Mouse (Mus musculus) midbrain, postnatal 0 days (tissue): ENCODE measurements around the gene Ermap. TPM values are rescaled to one million over a fixed set of nuclear protein-coding genes. Genes with fewer than 3 reads are reported as not detected.

Experiments
- ATAC-seq: fragments of 200-750 bp; cut with Nextera tagmentation; 2 replicates; pipeline ENCODE4 v1.8.0; 2017; ENCODE audit warnings: moderate number of reproducible peaks, mild to moderate bottlenecking, moderate TSS enrichment, moderate library complexity; ENCODE audit not compliant: low FRiP score
- DNase-seq: peaks from one replicate; pipeline ENCODE4 v3.0.0-alpha.2; 2015; ENCODE audit warnings: low spot score
- H3K27ac ChIP-seq: fragments of 300-500 bp; sonication (generic); 2 replicates; pipeline ENCODE4 v1.5.1; 2014; ENCODE audit warnings: low read depth, mild to moderate bottlenecking, low read length, mixed read lengths
- H3K27me3 ChIP-seq: fragments of 300-500 bp; sonication (generic); 2 replicates; pipeline ENCODE4 v1.6.1; 2014; ENCODE audit warnings: low read length, control low read depth, mixed read lengths; ENCODE audit not compliant: insufficient read depth
- H3K36me3 ChIP-seq: fragments of 300-500 bp; sonication (generic); 2 replicates; pipeline ENCODE4 v1.6.1; 2014; ENCODE audit warnings: low read length, control low read depth, mixed read lengths; ENCODE audit not compliant: insufficient read depth
- H3K4me1 ChIP-seq: fragments of 300-500 bp; sonication (generic); 2 replicates; pipeline ENCODE4 v1.6.1; 2014; ENCODE audit warnings: mild to moderate bottlenecking, control low read depth, antibody characterized with exemption, low read length, mixed read lengths; ENCODE audit not compliant: insufficient read depth
- H3K4me2 ChIP-seq: fragments of 300-500 bp; sonication (generic); 2 replicates; pipeline ENCODE4 v1.6.1; 2014; ENCODE audit warnings: low read depth, mild to moderate bottlenecking, low read length, mixed read lengths; ENCODE audit not compliant: poor library complexity, severe bottlenecking
- H3K4me3 ChIP-seq: fragments of 300-500 bp; sonication (generic); 2 replicates; pipeline ENCODE4 v1.5.1; 2014; ENCODE audit warnings: low read depth, mild to moderate bottlenecking, low read length, moderate library complexity
- H3K9ac ChIP-seq: fragments of 300-500 bp; sonication (generic); replicated peaks from 2 replicates; pipeline ENCODE4 v1.6.1; 2014; ENCODE audit warnings: mild to moderate bottlenecking, low read length, moderate library complexity, mixed read lengths; ENCODE audit not compliant: poor library complexity, severe bottlenecking
- H3K9me3 ChIP-seq: fragments of 300-500 bp; sonication (generic); 2 replicates; pipeline ENCODE4 v1.6.1; 2016; ENCODE audit warnings: low read length, control low read depth
- CTCF ChIP-seq: IDR thresholded peaks from 2 replicates; pipeline ENCODE4 v1.5.1; 2016; ENCODE audit warnings: antibody characterized with exemption, mild to moderate bottlenecking
- WGBS: fragments of 180-500 bp; shearing (Covaris S2); extraction: QIAGEN DNeasy Blood & Tissue Kit; methylation state at CpG from one replicate; pipeline ENCODE4 v1.1.7; 2014; 5-methylcytosine and 5-hydroxymethylcytosine counted together
- polyA plus RNA-seq: library from polyadenylated mRNA; unstranded; fragments of >200 nt; fragmentation: Nextera tagmentation; extraction: Ambion mirVana; gene quantifications from 2 replicates; pipeline ENCODE4 v1.2.1, GENCODE M21; 2015
- total RNA-seq: library from RNA; depleted of rRNA; stranded (reverse); fragments of >200 nt; gene quantifications from 2 replicates; pipeline ENCODE4 v1.2.3, GENCODE M21; 2014; rRNA removed

Ermap gene
- total RNA-seq (0.33 and 2.5 TPM in 2 replicates), polyA plus RNA-seq (0.31 and 0.93 TPM in 2 replicates)

DNA sequence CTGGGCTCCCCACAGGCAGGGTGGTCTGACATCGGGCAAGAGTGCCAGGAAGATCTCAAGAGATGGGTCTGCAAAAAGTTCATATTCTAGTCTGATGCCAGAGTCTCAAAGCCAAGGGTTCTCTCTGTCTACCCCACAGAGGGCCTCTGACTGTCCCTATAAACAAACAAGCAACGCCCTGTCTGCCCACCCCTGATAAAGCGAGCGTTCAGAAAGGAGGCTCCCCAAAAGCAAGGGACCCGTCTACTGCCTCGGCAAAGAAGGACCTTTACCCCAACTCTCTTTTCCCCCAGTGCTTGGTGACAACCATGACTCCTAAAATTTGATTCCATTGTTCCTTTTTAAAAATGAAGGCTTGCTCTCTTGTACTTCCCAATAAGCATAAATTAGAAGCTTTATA lies at the start of gene Ermap:
Gene Ermap (minus strand): TSS at position 148 of the 400 bp plus-strand sequence.
- ATAC-seq (no peak), DNase-seq (no peak)
- no peak for TF ChIP-seq CTCF
- Histone ChIP-seq H3K4me2 (no peak within 1 kb of the TSS), H3K36me3 (no peaks in the 10 kb centered on the region), H3K9ac (no peak within 1 kb of the TSS), H3K4me3 (no peak within 1 kb of the TSS), H3K9me3 (no peaks in the 10 kb centered on the region), H3K4me1 (no peaks in the 10 kb centered on the region), H3K27me3 (no peaks in the 10 kb centered on the region), H3K27ac (no peak within 1 kb of the TSS)
- 51% methylated on average over 6 of the region's 6 CpGs for WGBS

DNA sequence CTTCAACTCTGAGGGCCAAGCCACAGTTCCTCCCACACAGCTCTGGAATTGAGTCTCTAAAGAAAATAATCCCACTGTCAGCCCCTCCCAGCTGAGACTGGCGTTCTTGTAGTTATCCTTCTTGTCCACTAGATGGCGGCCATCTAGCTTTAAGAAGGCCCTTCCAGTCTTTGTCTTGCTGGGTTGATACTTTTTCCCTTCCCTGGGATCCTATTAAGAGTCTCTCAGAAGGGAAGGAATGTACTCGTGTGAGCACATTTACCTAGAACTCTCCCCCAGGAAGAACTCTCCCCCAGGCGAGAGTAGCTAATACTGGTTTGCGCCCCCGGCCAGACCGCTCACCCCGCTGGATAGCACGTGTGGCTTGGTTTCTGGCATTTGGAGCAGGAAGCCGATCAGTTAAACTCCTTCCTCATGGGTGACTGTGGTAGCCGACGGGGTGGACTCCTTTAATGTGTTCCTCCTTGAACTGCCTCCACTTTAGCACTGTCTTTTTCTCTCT lies 49.4 kb upstream of the Ermap start:
- Histone ChIP-seq H3K9ac (no peak overlapping the region; the same call in 1 of the 2 replicates), H3K36me3 (peaks cover 36% of the 10 kb centered on the region), H3K4me2 (no peak overlapping the region), H3K4me1 (peaks cover 4% of the 10 kb centered on the region; the same call in 1 of the 2 replicates), H3K27me3 (no peaks in the 10 kb centered on the region), H3K4me3 (no peak overlapping the region), H3K9me3 (no peaks in the 10 kb centered on the region), H3K27ac (peak overlapping the region; percentile 64; the same call in 1 of the 2 replicates)
- TF ChIP-seq CTCF: peak; percentile 95
- ATAC-seq (peak; percentile 62), DNase-seq (peak; percentile 88)
- 37% methylated on average over 12 of the region's 12 CpGs for WGBS

DNA sequence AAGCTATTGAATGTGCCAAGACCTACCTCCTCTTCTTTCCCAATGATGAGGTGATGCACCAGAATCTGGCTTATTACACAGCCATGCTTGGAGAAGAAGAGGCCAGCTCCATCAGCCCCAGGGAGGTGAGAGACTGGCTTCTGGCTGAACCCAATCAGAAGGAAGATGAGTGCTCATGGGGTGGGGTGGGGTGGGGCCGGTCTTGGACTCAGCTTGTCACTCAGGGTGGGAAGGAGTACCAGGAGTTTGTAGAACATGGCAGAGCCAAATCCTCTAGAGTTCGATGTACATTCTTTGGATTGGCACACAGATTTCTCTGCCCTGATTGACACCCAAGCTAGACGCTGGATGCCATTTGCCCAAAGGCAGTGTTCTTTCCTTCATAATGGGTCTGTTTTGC lies 48.9 kb upstream of the Ermap start:
- Histone ChIP-seq H3K4me3 (no peak overlapping the region), H3K4me1 (peaks cover 8% of the 10 kb centered on the region; the same call in 1 of the 2 replicates), H3K9ac (no peak overlapping the region), H3K9me3 (no peaks in the 10 kb centered on the region), H3K4me2 (no peak overlapping the region), H3K27me3 (no peaks in the 10 kb centered on the region), H3K27ac (no peak overlapping the region), H3K36me3 (peaks cover 36% of the 10 kb centered on the region)
- no peak for ATAC-seq
- TF ChIP-seq CTCF: no peak
- 80% methylated on average over 3 of the region's 3 CpGs for WGBS
- no peak for DNase-seq

GRCm38 (mm10) chr4:119234348-119234747 lies 44.5 kb upstream of the Ermap start:
- H3K9me3 ChIP-seq: no peaks in the 10 kb centered on the region
- peaks cover 13% of the 10 kb centered on the region for H3K36me3 ChIP-seq
- ATAC-seq (no peak), DNase-seq (no peak)
- H3K4me3 ChIP-seq: peak overlapping the region; percentile 91
- no peaks in the 10 kb centered on the region for H3K27me3 ChIP-seq
- 0 out of 2 replicates have a peak, but pooled peaks have one; percentile 7 for TF ChIP-seq CTCF
- no peak overlapping the region for H3K9ac ChIP-seq
- no peak overlapping the region for H3K27ac ChIP-seq
- 89% methylated on average over 3 of the region's 3 CpGs for WGBS
- peaks cover 8% of the 10 kb centered on the region; the same call in 1 of the 2 replicates for H3K4me1 ChIP-seq
- peak overlapping the region; percentile 86 for H3K4me2 ChIP-seq

DNA sequence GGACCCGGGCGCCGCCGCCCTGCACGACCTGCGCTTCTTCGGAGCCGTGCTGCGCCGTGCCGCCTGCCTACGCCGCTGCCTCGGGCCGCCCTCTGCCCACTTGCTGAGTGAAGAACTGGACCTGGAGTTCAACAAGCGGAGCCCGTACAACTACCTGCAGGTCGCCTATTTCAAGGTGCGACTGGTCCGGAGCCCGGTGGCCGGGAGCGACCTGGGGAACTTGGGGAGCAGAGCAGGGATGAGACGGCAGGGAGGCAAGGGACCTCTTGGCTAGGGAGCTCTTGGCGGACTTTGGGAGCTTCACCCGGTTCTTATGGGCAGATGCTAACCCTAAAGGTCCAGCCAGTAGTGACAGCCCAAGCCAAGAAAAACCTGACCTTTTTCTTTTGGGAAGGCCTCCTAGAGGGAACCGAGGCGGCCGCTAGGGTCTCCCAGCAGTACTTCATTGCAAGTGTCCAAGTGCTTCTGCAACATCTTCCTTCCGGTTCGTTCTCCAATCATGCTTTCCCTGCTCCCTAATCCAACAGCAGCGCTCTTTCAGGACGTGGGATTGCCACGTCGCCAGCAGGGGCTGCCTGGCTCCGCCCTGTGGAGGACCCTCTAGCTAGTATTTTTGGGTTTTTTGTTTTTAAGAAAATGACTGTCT lies 43.6 kb upstream of the Ermap start:
- Histone ChIP-seq H3K9me3 (no peaks in the 10 kb centered on the region), H3K36me3 (peaks cover 13% of the 10 kb centered on the region), H3K4me1 (peaks cover 8% of the 10 kb centered on the region; the same call in 1 of the 2 replicates), H3K27ac (peak overlapping the region; percentile 57), H3K9ac (peak overlapping the region; percentile 74), H3K4me2 (peak overlapping the region; percentile 86), H3K4me3 (peak overlapping the region; percentile 91), H3K27me3 (no peaks in the 10 kb centered on the region)
- DNase-seq (peak; percentile 79), ATAC-seq (peak; percentile 6)
- peak; percentile 62 for TF ChIP-seq CTCF
- under 1% methylated on average over 28 of the region's 36 CpGs for WGBS
